Mouse (Mus musculus) lung, postnatal 0 days (tissue): ENCODE results near the gene Rbpjl.

Experiments
- CTCF ChIP-seq: IDR thresholded peaks from 2 replicates; pipeline ENCODE4 v1.5.1; 2016; ENCODE audit warnings: antibody characterized with exemption, mild to moderate bottlenecking
- EP300 ChIP-seq: IDR thresholded peaks from 2 replicates; pipeline ENCODE4 v1.6.1; 2016; ENCODE audit warnings: antibody characterized with exemption, mild to moderate bottlenecking, control low read depth

DNA sequence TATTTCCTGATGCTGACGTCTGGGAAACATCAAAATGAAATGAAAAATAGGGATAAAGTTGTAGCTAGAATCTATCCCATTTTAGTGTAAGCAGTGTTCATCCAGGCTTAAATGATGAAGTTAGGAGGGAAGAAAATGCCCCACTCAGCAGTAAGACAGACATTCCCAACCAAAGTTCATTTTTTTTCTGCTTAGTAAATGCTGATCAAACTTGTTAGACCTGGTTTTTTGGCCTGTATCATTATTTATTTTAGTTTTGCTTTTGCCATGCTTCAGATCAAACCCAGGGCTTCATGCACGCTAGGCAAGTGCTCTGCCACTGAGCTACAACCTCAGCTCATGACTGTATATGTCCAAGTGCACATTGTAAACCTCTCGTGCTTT is 43.1 kb downstream of the Rbpjl start:
- TF ChIP-seq CTCF: no peak
- no peak for TF ChIP-seq EP300
